Mouse (Mus musculus) hindbrain, embryonic 15.5 days (tissue): ENCODE results near the gene Eif5a2. TPM values are rescaled to one million over a fixed set of nuclear protein-coding genes. Genes with fewer than 3 reads are reported as not detected.
"Not testable (repeated sequence)": the region's sequence is repeated elsewhere in the genome, so short reads cannot be mapped to it uniquely, and the experiment has no call there.

Experiments
- ATAC-seq: fragments of 200-750 bp; cut with Nextera tagmentation; 2 replicates; pipeline ENCODE4 v1.8.0; 2017; ENCODE audit warnings: low read depth, moderate number of reproducible peaks, moderate TSS enrichment; ENCODE audit not compliant: low FRiP score
- H3K27ac ChIP-seq: fragments of 300-500 bp; sonication (generic); replicated peaks from 2 replicates; pipeline ENCODE4 v1.5.1; 2015; ENCODE audit warnings: mild to moderate bottlenecking, inconsistent platforms
- H3K27me3 ChIP-seq: fragments of 300-500 bp; sonication (generic); 2 replicates; pipeline ENCODE4 v1.6.1; 2015; ENCODE audit warnings: control low read depth, inconsistent platforms
- H3K36me3 ChIP-seq: fragments of 300-500 bp; sonication (generic); 2 replicates; pipeline ENCODE4 v1.6.1; 2015; ENCODE audit warnings: control low read depth, inconsistent platforms
- H3K4me1 ChIP-seq: fragments of 300-500 bp; sonication (generic); replicated peaks from 2 replicates; pipeline ENCODE4 v1.6.1; 2015; ENCODE audit warnings: control low read depth, inconsistent platforms
- H3K4me2 ChIP-seq: fragments of 300-500 bp; sonication (generic); 2 replicates; pipeline ENCODE4 v1.6.1; 2015; ENCODE audit warnings: moderate library complexity, mild to moderate bottlenecking, inconsistent platforms
- H3K4me3 ChIP-seq: fragments of 300-500 bp; sonication (generic); 2 replicates; pipeline ENCODE4 v1.5.1; 2015; ENCODE audit warnings: mild to moderate bottlenecking, inconsistent platforms
- H3K9ac ChIP-seq: fragments of 300-500 bp; sonication (generic); 2 replicates; pipeline ENCODE4 v1.6.1; 2015; ENCODE audit warnings: inconsistent platforms
- H3K9me3 ChIP-seq: fragments of 300-500 bp; sonication (generic); 2 replicates; pipeline ENCODE4 v1.6.1; 2016; ENCODE audit warnings: control low read depth, inconsistent platforms
- WGBS: fragments of 180-500 bp; shearing (Covaris S2); methylation state at CpG from one replicate; pipeline ENCODE4 v1.1.7; 2015; 5-methylcytosine and 5-hydroxymethylcytosine counted together
- polyA plus RNA-seq: library from polyadenylated mRNA; unstranded; fragments of >200 nt; fragmentation: Nextera tagmentation; extraction: Ambion mirVana; gene quantifications from 2 replicates; pipeline ENCODE4 v1.2.1, GENCODE M21; 2015

Eif5a2 gene
- polyA plus RNA-seq: 10.0 and 11.9 TPM in 2 replicates

- peak within 1 kb of the TSS; percentile 96 for H3K4me2 ChIP-seq
- H3K9ac ChIP-seq: peak within 1 kb of the TSS; percentile 58
- H3K36me3 ChIP-seq: no peaks in the 10 kb centered on the region
- 0 out of 2 replicates have a peak, but pooled peaks cover 2% of the 10 kb centered on the region for H3K27me3 ChIP-seq
- peaks cover 13% of the 10 kb centered on the region for H3K4me1 ChIP-seq
- no peak within 1 kb of the TSS for H3K27ac ChIP-seq
- 2% methylated on average over 27 of the region's 46 CpGs for WGBS
- H3K4me3 ChIP-seq: peak within 1 kb of the TSS; percentile 59
- ATAC-seq: peak; percentile 99
- H3K9me3 ChIP-seq: no peaks in the 10 kb centered on the region
These were observed at the start of gene Eif5a2 for GRCm38 (mm10) chr3:28780994-28781393. Gene Eif5a2 (plus strand): TSS chr3:28781276.

DNA sequence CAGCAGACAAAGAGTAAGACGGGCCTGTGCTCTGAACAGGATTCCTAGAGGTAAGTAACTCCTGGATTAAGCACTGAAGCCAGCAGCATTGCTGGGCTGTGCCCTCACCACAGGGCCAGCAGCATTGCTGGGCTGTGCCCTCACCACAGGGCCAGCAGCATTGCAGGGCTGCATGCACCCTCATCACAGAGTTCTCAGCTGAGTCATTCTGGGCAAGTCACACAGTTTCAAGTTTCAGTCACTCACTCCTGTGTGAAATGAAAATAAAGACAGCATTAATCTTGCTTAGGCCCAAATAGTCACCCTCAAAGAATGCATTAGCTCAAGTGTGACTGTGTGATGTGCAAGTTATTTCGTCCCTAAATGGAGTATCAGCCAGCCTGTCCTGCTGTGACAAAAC lies 46.4 kb upstream of the Eif5a2 start:
- no peak overlapping the region for H3K9ac ChIP-seq
- ATAC-seq: no peak
- no peaks in the 10 kb centered on the region for H3K36me3 ChIP-seq
- no peaks in the 10 kb centered on the region for H3K4me1 ChIP-seq
- H3K27ac ChIP-seq: no peak overlapping the region
- H3K27me3 ChIP-seq: no peaks in the 10 kb centered on the region
- H3K4me3 ChIP-seq: no peak overlapping the region
- H3K9me3 ChIP-seq: no peaks in the 10 kb centered on the region
- 63% methylated on average over 2 of the region's 2 CpGs for WGBS
- H3K4me2 ChIP-seq: no peak overlapping the region

DNA sequence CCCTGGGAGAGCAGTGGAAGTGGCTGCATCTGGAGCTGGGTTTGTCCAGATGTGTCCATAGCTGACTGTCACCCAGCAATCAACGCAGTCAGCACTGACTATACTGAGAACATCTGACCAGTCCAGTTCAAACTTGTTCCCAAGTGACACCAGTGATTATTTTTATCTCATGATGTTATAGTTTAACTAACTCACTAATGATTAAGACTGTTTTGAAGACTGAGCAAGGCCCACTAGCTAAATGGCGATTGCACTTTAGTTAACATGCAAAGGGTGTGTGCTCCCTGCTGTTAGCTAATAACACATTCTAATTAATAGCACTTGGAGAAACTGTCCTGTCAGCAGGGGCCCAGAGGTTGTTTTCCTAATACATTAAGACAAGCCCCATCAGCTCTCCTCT lies 44.1 kb upstream of the Eif5a2 start:
- Histone ChIP-seq H3K36me3 (no peaks in the 10 kb centered on the region), H3K27me3 (no peaks in the 10 kb centered on the region), H3K4me1 (no peaks in the 10 kb centered on the region), H3K4me2 (no peak overlapping the region), H3K27ac (no peak overlapping the region), H3K4me3 (no peak overlapping the region), H3K9ac (no peak overlapping the region), H3K9me3 (no peaks in the 10 kb centered on the region)
- ATAC-seq: no peak
- WGBS: 43% methylated on average over 2 of the region's 2 CpGs

GRCm38 (mm10) chr3:28740353-28740752 lies 40.7 kb upstream of the Eif5a2 start:
- H3K27ac ChIP-seq: no peak overlapping the region
- no peak overlapping the region for H3K4me3 ChIP-seq
- no peaks in the 10 kb centered on the region for H3K9me3 ChIP-seq
- no peak for ATAC-seq
- H3K4me1 ChIP-seq: peaks cover 7% of the 10 kb centered on the region
- no peak overlapping the region for H3K9ac ChIP-seq
- WGBS: 42% methylated on average over 6 of the region's 6 CpGs
- H3K4me2 ChIP-seq: no peak overlapping the region
- no peaks in the 10 kb centered on the region for H3K27me3 ChIP-seq
- no peaks in the 10 kb centered on the region for H3K36me3 ChIP-seq

GRCm38 (mm10) chr3:28743251-28743650 lies 37.8 kb upstream of the Eif5a2 start:
- Histone ChIP-seq H3K27me3 (no peaks in the 10 kb centered on the region), H3K36me3 (no peaks in the 10 kb centered on the region), H3K4me1 (peaks cover 7% of the 10 kb centered on the region), H3K4me2 (no peak overlapping the region), H3K27ac (peak overlapping the region; percentile 25; the same call in 1 of the 2 replicates), H3K9me3 (no peaks in the 10 kb centered on the region), H3K4me3 (no peak overlapping the region), H3K9ac (no peak overlapping the region)
- ATAC-seq: peak; percentile 62; the same call in 1 of the 2 replicates
- 39% methylated on average over 8 of the region's 8 CpGs for WGBS

- Histone ChIP-seq H3K4me3 (no peak overlapping the region), H3K4me1 (peaks cover 7% of the 10 kb centered on the region), H3K27ac (no peak overlapping the region), H3K9me3 (no peaks in the 10 kb centered on the region), H3K9ac (no peak overlapping the region), H3K36me3 (no peaks in the 10 kb centered on the region), H3K4me2 (no peak overlapping the region), H3K27me3 (no peaks in the 10 kb centered on the region)
- ATAC-seq: peak; percentile 79
- 28% methylated on average over 7 of the region's 7 CpGs for WGBS
These were observed 35.1 kb upstream of the Eif5a2 start for GRCm38 (mm10) chr3:28745835-28746483.

DNA sequence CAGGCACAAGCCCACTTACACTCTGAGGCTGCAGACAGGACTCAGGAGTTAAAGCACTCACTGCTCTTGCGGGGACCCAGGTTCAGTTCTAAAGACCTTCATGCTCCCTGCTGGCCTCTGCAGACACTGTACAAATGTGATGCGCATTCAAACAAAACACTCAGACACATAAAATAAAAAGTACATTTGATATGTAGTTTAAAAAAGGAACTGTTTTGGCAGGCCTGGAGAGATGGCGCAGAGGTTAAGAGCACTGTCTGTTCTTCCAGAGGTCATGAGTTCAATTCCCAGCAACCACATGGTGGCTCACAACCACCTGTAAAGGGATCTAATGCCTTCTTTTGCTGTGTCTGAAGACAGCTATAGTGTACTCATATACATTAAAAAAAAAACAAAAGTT lies 32.9 kb upstream of the Eif5a2 start:
- no peak overlapping the region for H3K9ac ChIP-seq
- H3K4me2 ChIP-seq: no peak overlapping the region
- no peaks in the 10 kb centered on the region for H3K27me3 ChIP-seq
- H3K9me3 ChIP-seq: no peaks in the 10 kb centered on the region
- H3K4me3 ChIP-seq: no peak overlapping the region
- ATAC-seq: no peak
- no peaks in the 10 kb centered on the region for H3K36me3 ChIP-seq
- peaks cover 4% of the 10 kb centered on the region for H3K4me1 ChIP-seq
- WGBS: 92% methylated on average over 3 of the region's 3 CpGs
- no peak overlapping the region for H3K27ac ChIP-seq

DNA sequence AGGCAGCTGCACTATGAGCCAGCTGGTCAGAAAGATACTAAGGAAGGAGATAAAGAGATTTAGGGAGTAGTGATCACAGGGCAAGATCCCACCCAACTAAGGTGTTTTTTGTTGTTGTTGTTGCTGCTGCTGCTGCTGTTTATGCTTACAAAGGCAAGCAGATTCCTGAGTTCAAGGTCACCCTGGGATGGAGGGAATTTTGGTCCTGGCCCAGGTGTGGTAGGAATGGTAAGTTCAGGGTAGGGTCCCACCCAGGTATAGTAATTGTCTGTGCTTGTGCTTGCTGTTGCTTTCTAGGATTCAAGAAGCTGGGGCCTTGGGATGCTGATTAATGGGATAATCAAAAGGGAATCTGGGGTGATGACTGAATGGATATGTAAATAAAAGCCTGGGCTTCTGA lies 32.1 kb upstream of the Eif5a2 start:
- no peak overlapping the region for H3K4me3 ChIP-seq
- no peak for ATAC-seq
- no peak overlapping the region for H3K27ac ChIP-seq
- H3K4me2 ChIP-seq: no peak overlapping the region
- no peaks in the 10 kb centered on the region for H3K4me1 ChIP-seq
- H3K27me3 ChIP-seq: no peaks in the 10 kb centered on the region
- H3K9ac ChIP-seq: no peak overlapping the region
- no peaks in the 10 kb centered on the region for H3K9me3 ChIP-seq
- H3K36me3 ChIP-seq: no peaks in the 10 kb centered on the region

- no peaks in the 10 kb centered on the region for H3K27me3 ChIP-seq
- H3K9ac ChIP-seq: no peak overlapping the region
- H3K4me3 ChIP-seq: no peak overlapping the region
- 57% methylated on average over 7 of the region's 7 CpGs for WGBS
- no peaks in the 10 kb centered on the region for H3K4me1 ChIP-seq
- no peaks in the 10 kb centered on the region for H3K9me3 ChIP-seq
- no peak overlapping the region for H3K4me2 ChIP-seq
- H3K36me3 ChIP-seq: no peaks in the 10 kb centered on the region
- no peak overlapping the region for H3K27ac ChIP-seq
- ATAC-seq: no peak
These were observed 25.6 kb upstream of the Eif5a2 start for GRCm38 (mm10) chr3:28755477-28755876.

GRCm38 (mm10) chr3:28761225-28761789 lies 19.8 kb upstream of the Eif5a2 start:
- WGBS: 72% methylated on average over 8 of the region's 8 CpGs
- H3K4me3 ChIP-seq: no peak overlapping the region
- ATAC-seq: no peak
- no peaks in the 10 kb centered on the region for H3K4me1 ChIP-seq
- no peaks in the 10 kb centered on the region for H3K36me3 ChIP-seq
- H3K4me2 ChIP-seq: no peak overlapping the region
- no peak overlapping the region for H3K9ac ChIP-seq
- no peaks in the 10 kb centered on the region for H3K9me3 ChIP-seq
- no peaks in the 10 kb centered on the region for H3K27me3 ChIP-seq
- H3K27ac ChIP-seq: no peak overlapping the region

DNA sequence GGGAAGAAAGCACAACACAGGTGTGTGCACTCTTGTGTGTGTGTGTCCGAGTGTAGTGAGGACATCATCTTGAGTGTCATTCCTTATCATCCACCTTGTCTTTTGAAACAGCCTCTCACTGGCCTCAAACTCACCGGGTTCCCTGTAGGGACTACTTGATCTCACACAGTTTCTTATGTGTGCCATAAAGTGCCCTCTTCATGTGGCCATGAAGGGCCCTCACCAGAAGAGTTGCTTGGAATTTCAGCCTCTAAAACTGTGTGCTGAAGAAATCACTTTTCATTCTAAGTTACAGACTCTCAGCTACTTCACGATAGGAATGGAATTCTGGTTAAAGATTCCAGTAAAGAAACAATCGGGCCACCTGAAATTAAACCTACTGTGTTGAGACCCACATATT lies 14.1 kb upstream of the Eif5a2 start:
- H3K4me3 ChIP-seq: no peak overlapping the region
- H3K4me1 ChIP-seq: no peaks in the 10 kb centered on the region
- no peaks in the 10 kb centered on the region for H3K36me3 ChIP-seq
- no peak overlapping the region for H3K4me2 ChIP-seq
- H3K27ac ChIP-seq: no peak overlapping the region
- H3K9me3 ChIP-seq: no peaks in the 10 kb centered on the region
- no peak for ATAC-seq
- no peaks in the 10 kb centered on the region for H3K27me3 ChIP-seq
- WGBS: 94% methylated on average over 4 of the region's 4 CpGs
- no peak overlapping the region for H3K9ac ChIP-seq

GRCm38 (mm10) chr3:28768222-28768621 lies 12.9 kb upstream of the Eif5a2 start:
- Histone ChIP-seq H3K9me3 (no peaks in the 10 kb centered on the region), H3K27ac (no peak overlapping the region), H3K27me3 (no peaks in the 10 kb centered on the region), H3K4me3 (no peak overlapping the region), H3K9ac (no peak overlapping the region), H3K4me2 (no peak overlapping the region), H3K36me3 (no peaks in the 10 kb centered on the region), H3K4me1 (no peaks in the 10 kb centered on the region)
- 86% methylated on average over 3 of the region's 3 CpGs for WGBS
- ATAC-seq: no peak

DNA sequence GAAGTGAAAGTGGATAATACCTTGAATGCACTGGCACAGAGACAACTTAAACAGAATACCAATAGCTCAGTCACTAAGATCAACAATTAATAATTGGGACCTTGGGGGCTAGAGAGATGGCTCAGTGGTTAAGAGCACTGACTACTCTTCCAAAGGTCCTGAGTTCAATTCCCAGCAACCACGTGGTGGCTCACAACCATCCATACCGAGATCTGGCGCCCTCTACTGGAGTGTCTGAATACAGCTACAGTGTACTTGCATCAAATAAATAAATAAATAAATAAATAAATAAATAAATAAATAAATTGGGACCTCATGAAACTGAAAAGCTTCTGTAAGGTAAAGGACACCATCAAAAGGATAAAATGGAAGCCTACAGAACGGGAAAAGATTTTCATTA lies 8.2 kb upstream of the Eif5a2 start:
- H3K4me3 ChIP-seq, H3K4me1 ChIP-seq, H3K9me3 ChIP-seq, H3K4me2 ChIP-seq, ATAC-seq, H3K36me3 ChIP-seq, H3K9ac ChIP-seq, H3K27ac ChIP-seq, H3K27me3 ChIP-seq: not testable (repeated sequence)
- WGBS: 66% methylated on average over 4 of the region's 4 CpGs
